Mouse (Mus musculus): ENCODE results near the gene Rnf169.
A peak's percentile ranks its signal among the peaks of the same experiment; 100 is the strongest.

The Rnf169 gene

GRCm38 (mm10) chr7:99980132-99980591, at the start of gene Rnf169:
Rnf169 (minus strand) TSS chr7:99980448.
- peak; percentile 96 for DNase-seq

- peak; percentile 61 for DNase-seq
Observed at GRCm38 (mm10) chr7:100029307-100029706, 49.1 kb upstream of the Rnf169 start.

GRCm38 (mm10) chr7:100027353-100027752, 47.1 kb upstream of the Rnf169 start:
- no peak for DNase-seq

- DNase-seq, result no peak
Observed at GRCm38 (mm10) chr7:100017056-100017455, 36.8 kb upstream of the Rnf169 start.

DNA sequence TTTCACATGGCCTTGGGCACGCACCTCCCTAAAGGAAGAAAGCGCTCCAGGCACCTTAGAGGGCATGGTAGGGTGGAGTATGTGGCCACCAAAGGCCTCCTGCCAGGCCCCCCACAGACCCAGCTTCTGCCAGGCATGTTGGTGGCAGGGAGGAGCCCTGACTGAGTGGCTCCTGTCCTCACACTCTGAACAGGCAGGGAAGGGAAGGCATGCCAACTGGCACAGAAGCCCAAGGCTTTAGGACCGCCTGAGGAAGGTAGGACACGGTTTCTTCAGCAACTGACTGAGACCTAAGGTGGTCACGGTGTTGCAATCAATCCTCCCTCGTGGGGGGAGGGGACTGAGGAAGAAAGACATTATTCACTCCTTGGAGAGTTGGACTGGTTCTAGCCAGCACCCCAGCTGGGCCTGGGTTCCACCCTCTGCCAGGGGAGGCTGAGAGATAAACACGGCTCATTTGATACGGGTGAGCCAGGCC, 33.9 kb upstream of the Rnf169 start:
- no peak for DNase-seq

DNA sequence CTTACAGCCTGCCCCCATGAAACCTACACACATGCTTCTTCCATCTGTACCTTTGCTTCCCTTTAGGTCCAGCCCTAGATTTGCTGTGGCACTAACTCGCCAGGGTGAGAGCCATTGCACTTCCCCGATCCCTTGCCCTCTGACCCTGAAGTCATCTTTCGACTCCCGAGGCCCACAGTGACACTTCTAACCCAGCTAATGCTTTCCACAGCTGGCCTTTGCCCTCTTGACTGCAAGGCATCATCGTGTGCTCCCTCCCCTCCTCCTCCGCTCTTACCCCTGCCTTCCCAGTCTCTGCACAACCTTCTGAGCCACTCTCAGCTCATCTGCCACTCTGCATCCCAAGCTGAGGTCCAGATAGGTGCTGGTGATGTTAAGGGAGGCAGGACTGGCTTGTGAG, 32.3 kb upstream of the Rnf169 start:
- no peak for DNase-seq

DNA sequence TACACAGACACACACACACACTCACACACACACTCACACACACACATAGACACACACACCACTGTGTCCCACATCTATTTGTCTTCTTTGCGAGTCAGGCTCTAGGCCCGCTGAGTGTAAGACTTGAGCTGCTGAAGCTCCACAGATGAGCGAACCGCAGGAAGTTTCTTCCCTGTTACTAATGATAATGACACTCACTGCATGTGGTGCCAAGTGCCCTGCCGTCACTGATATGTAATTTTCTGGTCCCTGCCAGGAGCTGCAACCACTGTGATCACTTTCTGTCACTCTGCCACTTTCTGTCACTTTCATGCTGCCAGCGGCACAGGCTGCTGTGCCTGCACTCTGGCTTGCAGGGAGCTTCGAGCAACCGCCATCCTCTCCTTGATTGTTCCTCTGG, 31.8 kb upstream of the Rnf169 start:
- no peak for DNase-seq

DNA sequence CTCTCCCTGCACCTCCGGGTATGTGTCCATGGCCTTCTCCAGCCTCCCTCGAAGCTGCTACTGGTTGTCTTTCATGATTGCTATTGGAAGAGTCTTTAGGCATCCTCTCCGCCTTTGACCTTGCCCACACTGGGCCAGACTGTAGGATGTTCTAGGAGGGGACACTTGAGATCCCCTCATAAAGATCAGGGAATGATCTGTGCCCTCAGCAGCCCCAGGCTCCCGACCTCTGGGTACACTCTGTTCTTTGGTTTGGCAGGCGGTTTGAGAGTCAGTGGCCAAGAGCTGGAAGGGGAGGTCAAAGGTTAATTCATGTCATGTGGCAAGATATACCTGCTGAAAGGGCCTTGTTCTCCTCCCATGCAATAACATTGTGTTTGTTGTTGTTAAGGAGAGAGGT, 30.5 kb upstream of the Rnf169 start:
- no peak for DNase-seq

DNA sequence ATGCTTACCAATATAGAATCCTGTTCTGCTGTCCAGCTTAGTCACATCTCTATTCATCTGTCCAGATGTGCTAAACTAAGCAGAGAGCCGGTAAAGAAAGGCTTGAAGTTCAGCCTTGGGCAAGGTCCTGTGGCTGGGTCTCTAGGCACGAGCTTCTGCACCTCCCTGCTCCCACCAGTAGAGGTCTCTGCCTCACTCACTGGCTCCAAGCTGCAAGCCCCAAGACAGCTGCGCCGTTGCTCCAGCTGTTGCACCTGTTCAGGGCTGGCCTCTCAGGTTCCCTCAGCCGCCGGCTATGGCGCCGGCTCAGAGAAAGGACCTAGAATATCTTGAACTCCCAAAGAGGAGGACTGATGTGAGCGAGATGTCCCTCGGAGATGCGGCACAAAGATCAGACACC, 29.4 kb upstream of the Rnf169 start:
- DNase-seq, result peak; percentile 78

DNA sequence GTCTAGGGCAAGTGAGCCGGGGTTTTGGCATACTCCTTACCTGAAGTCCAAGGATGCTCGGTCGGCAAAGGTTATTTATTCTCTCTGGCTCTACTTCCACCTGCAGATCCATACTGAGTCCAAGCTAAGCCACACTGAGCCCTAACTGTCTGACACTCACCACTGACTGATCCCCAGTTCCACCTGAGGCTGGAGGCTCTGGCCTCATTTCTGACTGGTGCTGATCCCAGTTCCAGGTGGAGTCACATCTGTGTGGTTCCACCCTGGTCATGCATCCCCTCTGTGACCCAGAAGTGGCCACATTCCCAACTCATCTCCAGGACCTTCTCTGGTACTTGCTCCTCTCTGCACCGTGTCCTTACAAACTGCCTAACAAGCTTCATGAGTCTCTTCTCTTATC, 28.5 kb upstream of the Rnf169 start:
- DNase-seq, result no peak

- DNase-seq, result no peak
Observed at GRCm38 (mm10) chr7:100006411-100006810, 26.2 kb upstream of the Rnf169 start.

GRCm38 (mm10) chr7:100005790-100006189, 25.5 kb upstream of the Rnf169 start, which contains the start of gene Chrdl2:
Chrdl2 (plus strand) TSS chr7:100006172.
- peak; percentile 83 for DNase-seq

DNA sequence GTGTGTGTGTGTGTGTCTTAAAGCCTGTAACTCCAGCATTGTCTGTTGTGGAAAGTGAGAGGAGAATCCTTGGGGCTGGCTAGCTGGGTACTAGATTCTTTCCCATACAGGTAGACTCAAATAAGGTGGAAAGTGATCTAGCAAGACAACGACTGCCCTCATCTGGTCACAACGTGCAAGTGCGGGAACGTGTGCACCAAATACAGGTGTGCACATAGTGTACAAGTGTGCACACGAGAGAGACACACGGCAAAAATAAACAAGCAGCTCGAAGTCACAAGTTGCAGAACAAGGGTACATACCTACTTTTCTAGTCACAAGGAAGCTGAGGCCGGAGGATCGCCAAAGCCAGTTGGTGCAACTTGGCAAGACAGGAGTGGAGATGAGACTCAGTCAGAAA, 23.5 kb upstream of the Rnf169 start:
- no peak for DNase-seq

GRCm38 (mm10) chr7:99998668-99999067, 18.4 kb upstream of the Rnf169 start:
- no peak for DNase-seq

- no peak for DNase-seq
Observed at GRCm38 (mm10) chr7:99995186-99995585, 14.9 kb upstream of the Rnf169 start.

- DNase-seq, result no peak
Observed at GRCm38 (mm10) chr7:99993159-99993558, 12.9 kb upstream of the Rnf169 start.

DNA sequence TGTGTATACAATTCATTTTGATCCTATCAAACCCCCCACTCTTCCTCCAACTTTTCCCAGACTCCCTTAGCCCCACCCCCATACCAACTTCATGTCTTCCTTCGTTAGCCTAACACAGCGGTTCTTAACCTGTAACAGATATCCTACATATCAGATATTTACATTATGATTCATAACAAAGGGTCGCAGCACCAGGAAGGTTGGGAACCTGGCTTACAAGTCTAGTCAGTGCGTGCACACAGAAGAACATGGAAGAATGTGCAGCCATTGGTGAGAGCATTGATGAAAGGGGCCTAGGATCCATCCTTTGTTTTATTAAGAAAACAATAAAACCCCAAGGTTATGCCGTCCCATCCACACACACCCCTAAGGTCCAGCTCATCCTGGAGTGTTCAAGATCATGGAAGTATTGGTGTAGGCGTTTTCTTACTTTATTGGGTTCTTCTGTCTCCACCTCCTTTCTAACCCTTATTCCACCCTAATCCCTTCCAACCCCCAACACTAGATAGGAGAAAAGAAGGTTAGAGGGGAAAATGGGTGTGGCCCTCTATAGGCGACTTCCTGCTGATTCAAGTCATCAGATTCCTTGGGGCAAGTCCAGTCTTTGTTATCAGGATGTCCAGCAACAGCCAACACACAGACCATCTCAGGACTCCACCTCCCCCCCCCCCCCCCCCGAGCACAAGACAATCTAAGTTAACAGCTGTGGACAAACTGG, 10.9 kb upstream of the Rnf169 start:
- no peak for DNase-seq

DNA sequence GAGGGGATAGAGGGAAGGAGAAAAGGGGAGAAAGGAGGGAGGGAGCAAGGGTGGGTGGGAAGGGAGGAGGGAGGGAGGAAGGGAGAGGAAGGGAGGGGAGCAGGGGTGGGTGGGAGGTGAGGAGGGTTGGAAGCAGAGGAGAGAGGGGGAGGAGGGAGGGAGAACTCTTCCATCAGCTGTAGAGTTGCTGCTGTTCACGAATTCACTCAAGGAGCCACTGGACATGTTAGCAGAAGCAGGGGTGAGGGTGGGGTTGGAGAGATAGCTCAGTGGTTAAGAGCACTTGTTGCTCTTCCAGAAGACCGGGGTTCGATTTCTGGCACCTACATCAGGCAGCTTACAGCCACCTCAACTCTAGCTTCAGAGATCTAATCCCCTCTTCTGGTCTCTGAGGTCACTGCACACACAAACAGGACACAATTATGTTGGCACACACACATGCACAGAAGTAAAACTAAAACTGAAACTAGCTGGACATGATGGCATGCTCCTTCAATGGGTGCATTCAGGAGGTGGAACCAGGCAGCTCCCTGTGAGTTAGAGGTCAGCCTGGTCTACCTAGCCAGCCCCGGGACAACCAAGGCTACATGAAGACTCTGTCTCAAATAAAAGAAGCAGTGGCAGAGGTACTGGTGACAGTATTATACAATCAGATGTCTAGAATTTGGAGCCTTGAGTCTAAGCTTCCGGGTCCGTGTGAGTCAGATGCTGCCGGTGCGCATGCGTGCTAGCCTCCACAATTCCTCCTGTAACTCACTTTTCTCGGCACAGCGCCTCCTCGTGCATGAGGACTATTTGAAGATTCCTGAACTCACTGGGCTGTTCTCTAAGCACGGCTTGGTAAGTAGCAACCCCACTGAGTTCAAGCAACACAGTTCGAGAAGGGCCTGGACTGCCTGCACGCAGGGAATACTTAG, 9.9 kb upstream of the Rnf169 start:
- peak; percentile 62 for DNase-seq

DNA sequence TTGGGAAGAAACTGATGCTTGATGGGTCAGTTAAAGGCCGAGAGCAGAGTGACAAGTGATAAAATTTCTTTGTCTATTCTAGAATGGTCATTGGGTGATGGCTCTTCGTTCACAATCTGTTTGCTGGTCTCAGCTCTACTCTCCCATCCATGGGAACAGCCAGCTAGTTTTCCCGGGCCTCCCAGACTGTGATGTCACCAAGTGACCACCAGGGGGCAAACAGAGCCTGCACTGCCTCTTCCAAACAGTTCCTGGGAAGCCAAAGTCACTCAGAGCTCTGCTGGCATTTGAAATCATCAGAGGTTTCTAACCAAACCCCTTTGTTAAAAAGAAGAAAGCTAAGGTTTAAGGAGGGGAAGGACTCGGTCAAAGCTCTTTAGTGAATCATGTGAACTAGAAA, 8.5 kb upstream of the Rnf169 start:
- DNase-seq, result peak; percentile 82

- DNase-seq, result no peak
Observed at GRCm38 (mm10) chr7:99982256-99983242, 2.3 kb upstream of the Rnf169 start.

DNA sequence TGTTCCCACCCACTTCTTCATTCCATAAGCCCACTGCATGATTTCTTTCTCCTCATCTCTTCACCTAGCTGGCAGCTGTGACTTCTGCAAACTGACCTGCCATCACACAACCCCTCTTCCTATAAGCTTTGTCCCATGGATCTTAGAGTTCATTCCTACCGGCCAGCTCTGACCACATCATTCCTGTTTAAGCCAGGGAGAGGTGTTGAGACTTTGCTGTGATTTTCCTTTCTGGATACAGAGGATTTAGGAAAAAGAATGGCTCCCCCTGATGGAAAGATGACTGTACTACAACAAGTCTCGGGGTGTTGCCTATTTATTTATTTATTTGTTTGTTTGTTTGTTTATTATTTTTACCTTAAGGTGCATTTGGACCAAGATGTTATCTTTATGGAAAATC, 1.1 kb upstream of the Rnf169 start:
- DNase-seq, result peak; percentile 85

- DNase-seq, result peak; percentile 57
Observed at GRCm38 (mm10) chr7:99979546-99980131, 609 bp downstream of the Rnf169 start.
